Mouse (Mus musculus): Measurements from ENCODE around the gene Ebf1.

DNA sequence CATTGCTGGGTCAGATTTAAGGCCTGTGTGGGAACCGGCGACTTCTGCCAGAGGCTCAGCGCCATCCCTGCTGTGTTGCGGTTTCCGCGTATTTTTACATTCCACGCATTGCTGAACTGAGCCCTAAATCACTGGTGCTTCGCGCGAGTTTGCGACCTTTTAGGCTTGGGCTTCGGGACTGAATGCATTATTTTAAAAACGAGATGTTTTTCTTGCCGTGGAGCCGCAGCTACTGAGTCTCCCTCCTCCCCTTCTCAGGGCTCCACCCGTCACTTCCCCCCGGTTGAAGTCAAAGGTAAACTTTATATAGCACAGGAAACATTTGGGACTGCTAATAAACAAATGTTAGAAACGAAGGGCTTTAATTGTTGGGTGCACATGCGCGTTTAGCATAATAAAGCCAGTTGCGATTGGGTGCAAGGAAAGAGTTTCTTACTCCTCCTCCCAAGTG, 68.8 kb downstream of the Ebf1 start:
- TF ChIP-seq CTCF (IDR thresholded peaks at IDR 0.05; ENCODE audit: insufficient read depth, low read depth, low read length) (no peak), POLR2A (IDR thresholded peaks at IDR 0.05; ENCODE audit: insufficient read depth, low read depth, low read length) (no peak)

Measured in olfactory bulb, adult 2 months (tissue).